Mouse (Mus musculus): ENCODE results near the gene Kcnmb3.

The Kcnmb3 gene

GRCm38 (mm10) chr3:32495856-32496710 is 4.1 kb upstream of the Kcnmb3 start:
- ATAC-seq (ENCODE audit: insufficient number of reproducible peaks, low FRiP score, low TSS enrichment), result no peak

- ATAC-seq (ENCODE audit: insufficient number of reproducible peaks, low FRiP score, low TSS enrichment), result no peak
These were observed 3.2 kb upstream of the Kcnmb3 start for GRCm38 (mm10) chr3:32495088-32495770.

GRCm38 (mm10) chr3:32494387-32495087 is 2.5 kb upstream of the Kcnmb3 start:
- no peak for ATAC-seq (ENCODE audit: insufficient number of reproducible peaks, low FRiP score, low TSS enrichment)

- no peak for ATAC-seq (ENCODE audit: insufficient number of reproducible peaks, low FRiP score, low TSS enrichment)
These were observed 1.1 kb downstream of the Kcnmb3 start for GRCm38 (mm10) chr3:32490928-32491315.

- no peak for ATAC-seq (ENCODE audit: insufficient number of reproducible peaks, low FRiP score, low TSS enrichment)
These were observed 1.7 kb downstream of the Kcnmb3 start for GRCm38 (mm10) chr3:32490076-32490927.

GRCm38 (mm10) chr3:32488172-32488571 is 3.9 kb downstream of the Kcnmb3 start:
- ATAC-seq (ENCODE audit: insufficient number of reproducible peaks, low FRiP score, low TSS enrichment), result no peak

GRCm38 (mm10) chr3:32486543-32486942 is 5.5 kb downstream of the Kcnmb3 start:
- ATAC-seq (ENCODE audit: insufficient number of reproducible peaks, low FRiP score, low TSS enrichment), result no peak

GRCm38 (mm10) chr3:32483035-32483434 is 9.0 kb downstream of the Kcnmb3 start:
- ATAC-seq (ENCODE audit: insufficient number of reproducible peaks, low FRiP score, low TSS enrichment), result no peak

GRCm38 (mm10) chr3:32479961-32480360 is 12.1 kb downstream of the Kcnmb3 start:
- no peak for ATAC-seq (ENCODE audit: insufficient number of reproducible peaks, low FRiP score, low TSS enrichment)

- ATAC-seq (ENCODE audit: insufficient number of reproducible peaks, low FRiP score, low TSS enrichment), result no peak
These were observed 18.8 kb downstream of the Kcnmb3 start for GRCm38 (mm10) chr3:32473184-32473583.

GRCm38 (mm10) chr3:32472191-32472900 is 19.7 kb downstream of the Kcnmb3 start:
- ATAC-seq (ENCODE audit: insufficient number of reproducible peaks, low FRiP score, low TSS enrichment), result no peak

- ATAC-seq (ENCODE audit: insufficient number of reproducible peaks, low FRiP score, low TSS enrichment), result no peak
These were observed 20.9 kb downstream of the Kcnmb3 start for GRCm38 (mm10) chr3:32471098-32471497.

GRCm38 (mm10) chr3:32470449-32470848 is 21.6 kb downstream of the Kcnmb3 start:
- no peak for ATAC-seq (ENCODE audit: insufficient number of reproducible peaks, low FRiP score, low TSS enrichment)

- no peak for ATAC-seq (ENCODE audit: insufficient number of reproducible peaks, low FRiP score, low TSS enrichment)
These were observed 23.6 kb downstream of the Kcnmb3 start for GRCm38 (mm10) chr3:32468411-32468810.

GRCm38 (mm10) chr3:32467321-32467720 is 24.7 kb downstream of the Kcnmb3 start:
- ATAC-seq (ENCODE audit: insufficient number of reproducible peaks, low FRiP score, low TSS enrichment), result no peak

- no peak for ATAC-seq (ENCODE audit: insufficient number of reproducible peaks, low FRiP score, low TSS enrichment)
These were observed 32.3 kb downstream of the Kcnmb3 start for GRCm38 (mm10) chr3:32459777-32460176.

- ATAC-seq (ENCODE audit: insufficient number of reproducible peaks, low FRiP score, low TSS enrichment), result no peak
These were observed 37.6 kb downstream of the Kcnmb3 start for GRCm38 (mm10) chr3:32454329-32455021.

GRCm38 (mm10) chr3:32441710-32442109 is 50.3 kb downstream of the Kcnmb3 start:
- no peak for ATAC-seq (ENCODE audit: insufficient number of reproducible peaks, low FRiP score, low TSS enrichment)

GRCm38 (mm10) chr3:32438716-32439115 is 53.3 kb downstream of the Kcnmb3 start:
- ATAC-seq (ENCODE audit: insufficient number of reproducible peaks, low FRiP score, low TSS enrichment), result no peak
